Mouse (Mus musculus) kidney, adult 18-20 months (tissue): ENCODE data around the gene Fto.
A peak's percentile ranks its signal among the peaks of the same experiment; 100 is the strongest.

ENCODE experiments used
- DNase-seq: peaks from one replicate; pipeline ENCODE4 v3.0.0; 2021

The Fto gene

GRCm38 (mm10) chr8:91360644-91361357 is 47.5 kb downstream of the Fto start:
- DNase-seq: no peak

- DNase-seq: no peak
Measured at GRCm38 (mm10) chr8:91363272-91363860, 50.0 kb downstream of the Fto start.

- no peak for DNase-seq
Measured at GRCm38 (mm10) chr8:91364216-91364615, 50.9 kb downstream of the Fto start.

GRCm38 (mm10) chr8:91365804-91366203 is 52.5 kb downstream of the Fto start:
- no peak for DNase-seq

- no peak for DNase-seq
Measured at GRCm38 (mm10) chr8:91370899-91371298, 57.6 kb downstream of the Fto start.

GRCm38 (mm10) chr8:91371995-91372394 is 58.7 kb downstream of the Fto start:
- DNase-seq: no peak

GRCm38 (mm10) chr8:91372780-91373577 is 59.7 kb downstream of the Fto start:
- DNase-seq: no peak

GRCm38 (mm10) chr8:91375054-91375938 is 62.0 kb downstream of the Fto start:
- no peak for DNase-seq

GRCm38 (mm10) chr8:91376785-91377184 is 63.5 kb downstream of the Fto start:
- no peak for DNase-seq

- DNase-seq: no peak
Measured at GRCm38 (mm10) chr8:91377275-91377674, 64.0 kb downstream of the Fto start.

GRCm38 (mm10) chr8:91378846-91379499 is 65.6 kb downstream of the Fto start:
- DNase-seq: peak; percentile 88

GRCm38 (mm10) chr8:91380796-91381542 is 67.6 kb downstream of the Fto start:
- no peak for DNase-seq

- DNase-seq: peak; percentile 50
Measured at GRCm38 (mm10) chr8:91381543-91382106, 68.3 kb downstream of the Fto start.

- DNase-seq: no peak
Measured at GRCm38 (mm10) chr8:91383210-91383609, 69.9 kb downstream of the Fto start.

GRCm38 (mm10) chr8:91383811-91384210 is 70.5 kb downstream of the Fto start:
- DNase-seq: no peak

- DNase-seq: no peak
Measured at GRCm38 (mm10) chr8:91384389-91384788, 71.1 kb downstream of the Fto start.

- no peak for DNase-seq
Measured at GRCm38 (mm10) chr8:91385808-91386207, 72.5 kb downstream of the Fto start.

GRCm38 (mm10) chr8:91390369-91391020 is 77.2 kb downstream of the Fto start:
- DNase-seq: no peak

- peak; percentile 49 for DNase-seq
Measured at GRCm38 (mm10) chr8:91392261-91392660, 78.9 kb downstream of the Fto start.

- DNase-seq: no peak
Measured at GRCm38 (mm10) chr8:91395340-91396055, 82.2 kb downstream of the Fto start.
